Mouse (Mus musculus) neural tube, embryonic 14.5 days (tissue): ENCODE results near the gene Ticam1. TPM values are rescaled to one million over a fixed set of nuclear protein-coding genes. Genes with fewer than 3 reads are reported as not detected.
A peak's percentile ranks its signal among the peaks of the same experiment; 100 is the strongest.

Source experiments
- ATAC-seq: fragments of 200-750 bp; cut with Nextera tagmentation; 2 replicates; pipeline ENCODE4 v1.8.0; 2017; ENCODE audit warnings: low read depth, mild to moderate bottlenecking, moderate TSS enrichment, moderate library complexity
- H3K27ac ChIP-seq: fragments of 300-500 bp; sonication (generic); 2 replicates; pipeline ENCODE4 v1.5.1; 2014; ENCODE audit warnings: low read depth, mild to moderate bottlenecking, control low read depth, low read length, moderate library complexity, mixed read lengths
- H3K27me3 ChIP-seq: fragments of 300-500 bp; sonication (generic); 2 replicates; pipeline ENCODE4 v1.6.1; 2014; ENCODE audit warnings: low read length; ENCODE audit not compliant: control insufficient read depth, insufficient read depth
- H3K36me3 ChIP-seq: fragments of 300-500 bp; sonication (generic); 2 replicates; pipeline ENCODE4 v1.6.1; 2014; ENCODE audit warnings: low read length, mixed read lengths; ENCODE audit not compliant: control insufficient read depth, insufficient read depth
- H3K4me1 ChIP-seq: fragments of 300-500 bp; sonication (generic); 2 replicates; pipeline ENCODE4 v1.6.1; 2014; ENCODE audit warnings: low read length; ENCODE audit not compliant: control insufficient read depth, insufficient read depth
- H3K4me2 ChIP-seq: fragments of 300-500 bp; sonication (generic); 2 replicates; pipeline ENCODE4 v1.6.1; 2014; ENCODE audit warnings: mild to moderate bottlenecking, low read depth, low read length, control low read depth
- H3K4me3 ChIP-seq: fragments of 300-500 bp; sonication (generic); 2 replicates; pipeline ENCODE4 v1.5.1; 2014; ENCODE audit warnings: low read depth, low read length, control low read depth, mixed read lengths
- H3K9ac ChIP-seq: fragments of 300-500 bp; sonication (generic); replicated peaks from 2 replicates; pipeline ENCODE4 v1.6.1; 2014; ENCODE audit warnings: low read depth, mild to moderate bottlenecking, control low read depth, low read length, mixed read lengths
- H3K9me3 ChIP-seq: fragments of 300-500 bp; sonication (generic); 2 replicates; pipeline ENCODE4 v1.6.1; 2016; ENCODE audit warnings: low read length; ENCODE audit not compliant: control insufficient read depth
- WGBS: fragments of 180-500 bp; shearing (Covaris S2); extraction: QIAGEN DNeasy Blood & Tissue Kit; methylation state at CpG from one replicate; pipeline ENCODE4 v1.1.7; 2014; 5-methylcytosine and 5-hydroxymethylcytosine counted together
- polyA plus RNA-seq: library from polyadenylated mRNA; unstranded; fragments of >200 nt; fragmentation: Nextera tagmentation; extraction: Ambion mirVana; gene quantifications from 2 replicates; pipeline ENCODE4 v1.2.1, GENCODE M21; 2014

The Ticam1 gene
- polyA plus RNA-seq, 1 experiment from 2014 or later: 0.92 TPM

GRCm38 (mm10) chr17:56303847-56304586, 27.4 kb upstream of the Ticam1 start:
- H3K9me3 ChIP-seq: no peaks in the 10 kb centered on the region
- H3K36me3 ChIP-seq: no peaks in the 10 kb centered on the region
- peak; percentile 95 for ATAC-seq
- peak overlapping the region; percentile 61 for H3K4me3 ChIP-seq
- peak overlapping the region; percentile 44 for H3K9ac ChIP-seq
- H3K4me1 ChIP-seq: peaks cover 9% of the 10 kb centered on the region; the same call in 1 of the 2 replicates
- no peak overlapping the region for H3K27ac ChIP-seq
- no peaks in the 10 kb centered on the region for H3K27me3 ChIP-seq
- H3K4me2 ChIP-seq: peak overlapping the region; percentile 75
- WGBS: under 1% methylated on average over 68 of the region's 68 CpGs

GRCm38 (mm10) chr17:56303160-56303846, 26.7 kb upstream of the Ticam1 start, which contains the start of gene Uhrf1:
Gene Uhrf1, plus strand, starts transcription at chr17:56303321.
- WGBS: under 1% methylated on average over 43 of the region's 43 CpGs
- no peaks in the 10 kb centered on the region for H3K9me3 ChIP-seq
- peak within 1 kb of the TSS; percentile 61 for H3K4me3 ChIP-seq
- no peaks in the 10 kb centered on the region for H3K36me3 ChIP-seq
- H3K9ac ChIP-seq: peak within 1 kb of the TSS; percentile 44
- H3K27me3 ChIP-seq: no peaks in the 10 kb centered on the region
- H3K4me2 ChIP-seq: peak within 1 kb of the TSS; percentile 75
- peak; percentile 31 for ATAC-seq
- H3K4me1 ChIP-seq: peaks cover 9% of the 10 kb centered on the region; the same call in 1 of the 2 replicates
- no peak within 1 kb of the TSS for H3K27ac ChIP-seq

GRCm38 (mm10) chr17:56302363-56302996, 25.9 kb upstream of the Ticam1 start:
- H3K36me3 ChIP-seq: no peaks in the 10 kb centered on the region
- H3K27me3 ChIP-seq: no peaks in the 10 kb centered on the region
- 23% methylated on average over 13 of the region's 13 CpGs for WGBS
- H3K4me2 ChIP-seq: no peak overlapping the region; the same call in 1 of the 2 replicates
- H3K4me3 ChIP-seq: no peak overlapping the region
- H3K9me3 ChIP-seq: no peaks in the 10 kb centered on the region
- H3K9ac ChIP-seq: no peak overlapping the region
- no peak for ATAC-seq
- H3K4me1 ChIP-seq: peaks cover 9% of the 10 kb centered on the region; the same call in 1 of the 2 replicates
- no peak overlapping the region for H3K27ac ChIP-seq

- 93% methylated on average over 9 of the region's 9 CpGs for WGBS
Measured at GRCm38 (mm10) chr17:56300186-56300585, 23.6 kb upstream of the Ticam1 start, which contains the start of gene Arrdc5. Gene Arrdc5, minus strand, starts transcription at chr17:56300286.

GRCm38 (mm10) chr17:56298238-56298637, 21.7 kb upstream of the Ticam1 start:
- H3K9me3 ChIP-seq: no peaks in the 10 kb centered on the region
- no peak overlapping the region for H3K4me3 ChIP-seq
- WGBS: 98% methylated on average over 1 of the region's 1 CpGs
- H3K27ac ChIP-seq: no peak overlapping the region
- ATAC-seq: no peak
- H3K4me2 ChIP-seq: no peak overlapping the region
- no peaks in the 10 kb centered on the region for H3K36me3 ChIP-seq
- H3K9ac ChIP-seq: no peak overlapping the region
- no peaks in the 10 kb centered on the region for H3K27me3 ChIP-seq
- H3K4me1 ChIP-seq: no peaks in the 10 kb centered on the region

More at GRCm38 (mm10) chr17:56300186-56300585, 23.6 kb upstream of the Ticam1 start, which contains the start of gene Arrdc5:
- Histone ChIP-seq H3K4me3 (no peak within 1 kb of the TSS), H3K27me3 (no peaks in the 10 kb centered on the region), H3K27ac (no peak within 1 kb of the TSS), H3K36me3 (no peaks in the 10 kb centered on the region), H3K4me1 (peaks cover 9% of the 10 kb centered on the region; the same call in 1 of the 2 replicates), H3K9me3 (no peaks in the 10 kb centered on the region), H3K4me2 (no peak within 1 kb of the TSS), H3K9ac (no peak within 1 kb of the TSS)
- no peak for ATAC-seq

GRCm38 (mm10) chr17:56296201-56296600, 19.6 kb upstream of the Ticam1 start:
- Histone ChIP-seq H3K4me2 (no peak overlapping the region), H3K27ac (no peak overlapping the region), H3K36me3 (no peaks in the 10 kb centered on the region), H3K27me3 (no peaks in the 10 kb centered on the region), H3K4me3 (no peak overlapping the region), H3K4me1 (no peaks in the 10 kb centered on the region), H3K9me3 (no peaks in the 10 kb centered on the region), H3K9ac (no peak overlapping the region)
- no peak for ATAC-seq
- 74% methylated on average over 1 of the region's 1 CpGs for WGBS

GRCm38 (mm10) chr17:56294241-56294640, 17.7 kb upstream of the Ticam1 start:
- Histone ChIP-seq H3K4me2 (no peak overlapping the region), H3K27ac (no peak overlapping the region), H3K4me1 (peaks cover 8% of the 10 kb centered on the region; the same call in 1 of the 2 replicates), H3K9ac (no peak overlapping the region), H3K27me3 (no peaks in the 10 kb centered on the region), H3K4me3 (no peak overlapping the region), H3K36me3 (no peaks in the 10 kb centered on the region), H3K9me3 (no peaks in the 10 kb centered on the region)
- no peak for ATAC-seq
- 89% methylated on average over 19 of the region's 19 CpGs for WGBS

GRCm38 (mm10) chr17:56293291-56293690, 16.7 kb upstream of the Ticam1 start:
- no peak overlapping the region for H3K9ac ChIP-seq
- WGBS: 71% methylated on average over 1 of the region's 1 CpGs
- ATAC-seq: no peak
- no peak overlapping the region for H3K27ac ChIP-seq
- H3K36me3 ChIP-seq: no peaks in the 10 kb centered on the region
- H3K4me2 ChIP-seq: no peak overlapping the region
- no peak overlapping the region for H3K4me3 ChIP-seq
- no peaks in the 10 kb centered on the region for H3K9me3 ChIP-seq
- H3K27me3 ChIP-seq: no peaks in the 10 kb centered on the region
- H3K4me1 ChIP-seq: peaks cover 8% of the 10 kb centered on the region; the same call in 1 of the 2 replicates
